Mouse (Mus musculus) forebrain, embryonic 12.5 days (tissue): Measurements from ENCODE around the gene Vars2. TPM values are rescaled to one million over a fixed set of nuclear protein-coding genes. Genes with fewer than 3 reads are reported as not detected.

Experiments used
- polyA plus RNA-seq: library from polyadenylated mRNA; unstranded; fragments of >200 nt; fragmentation: Nextera tagmentation; extraction: Ambion mirVana; gene quantifications from 2 replicates; pipeline ENCODE4 v1.2.1, GENCODE M21; 2016

Gene Vars2
- polyA plus RNA-seq, 1 experiment from 2014 or later: 16.8 TPM

Other genes starting within 250 kb of the Vars2 start
- 0.23 and 0.34 TPM in 2 replicates for gene H2-Q6, start 242.7 kb downstream of the Vars2 start, polyA plus RNA-seq
- 5.1 and 5.6 TPM in 2 replicates for gene H2-Q7, start 228.4 kb downstream of the Vars2 start, polyA plus RNA-seq
- 0.04 TPM in 1 of 2 replicates, not detected in the other for gene H2-Q10, start 197.5 kb downstream of the Vars2 start, polyA plus RNA-seq
- 0.14 TPM in 1 of 2 replicates, not detected in the other for gene Pou5f1, start 161.6 kb downstream of the Vars2 start, polyA plus RNA-seq
- 53.4 and 59.0 TPM in 2 replicates for gene Tcf19, start 150.8 kb downstream of the Vars2 start, polyA plus RNA-seq
- 19.0 and 19.1 TPM in 2 replicates for gene Cchcr1, start 150.5 kb downstream of the Vars2 start, polyA plus RNA-seq
- gene Psors1c2, start 134.4 kb downstream of the Vars2 start, polyA plus RNA-seq: 1.1 and 1.5 TPM in 2 replicates
- not detected in 2 replicates for gene Cdsn, start 115.5 kb downstream of the Vars2 start, polyA plus RNA-seq
- not detected in 2 replicates for gene 2300002M23Rik, start 100.1 kb downstream of the Vars2 start, polyA plus RNA-seq
- gene Sfta2, start 66.0 kb downstream of the Vars2 start, polyA plus RNA-seq: not detected in 2 replicates
- gene Gm9573, start 41.0 kb downstream of the Vars2 start, polyA plus RNA-seq: not detected in 2 replicates
- gene Mucl3, start 23.9 kb downstream of the Vars2 start, polyA plus RNA-seq: 0.09 TPM in 1 of 2 replicates, not detected in the other
- 39.0 and 40.7 TPM in 2 replicates for gene Gtf2h4, start 6.1 kb upstream of the Vars2 start, polyA plus RNA-seq
- 176 and 185 TPM in 2 replicates for gene Ddr1, start 37.0 kb upstream of the Vars2 start, polyA plus RNA-seq
- gene Ier3, start 154.1 kb upstream of the Vars2 start, polyA plus RNA-seq: 4.9 and 5.3 TPM in 2 replicates
- gene Flot1, start 155.6 kb upstream of the Vars2 start, polyA plus RNA-seq: 53.7 and 56.0 TPM in 2 replicates
- gene Tubb5, start 170.7 kb upstream of the Vars2 start, polyA plus RNA-seq: 1,541 and 1,619 TPM in 2 replicates
- gene Mdc1, start 173.9 kb upstream of the Vars2 start, polyA plus RNA-seq: 22.3 and 26.1 TPM in 2 replicates
- gene Nrm, start 193.7 kb upstream of the Vars2 start, polyA plus RNA-seq: 56.2 and 60.5 TPM in 2 replicates
- gene Ppp1r18, start 198.0 kb upstream of the Vars2 start, polyA plus RNA-seq: 23.7 and 24.3 TPM in 2 replicates
- gene Dhx16, start 212.2 kb upstream of the Vars2 start, polyA plus RNA-seq: 48.0 and 54.8 TPM in 2 replicates
- 26.7 and 29.4 TPM in 2 replicates for gene 2310061I04Rik, start 229.8 kb upstream of the Vars2 start, polyA plus RNA-seq
- 277 and 280 TPM in 2 replicates for gene Atat1, start 242.5 kb upstream of the Vars2 start, polyA plus RNA-seq
- gene Mrps18b, start 248.8 kb upstream of the Vars2 start, polyA plus RNA-seq: 56.2 and 56.6 TPM in 2 replicates
- 65.4 and 70.4 TPM in 2 replicates for gene Ppp1r10, start 248.8 kb upstream of the Vars2 start, polyA plus RNA-seq